Mouse (Mus musculus) liver (tissue): ENCODE data around the gene Wdr90.
"Not testable (repeated sequence)": the region's sequence is repeated elsewhere in the genome, so short reads cannot be mapped to it uniquely, and the experiment has no call there.

Experiments
- DNase-seq: peaks from one replicate; pipeline ENCODE4 v3.0.0-alpha.2; 2020; ENCODE audit warnings: mixed read lengths

The Wdr90 gene

DNA sequence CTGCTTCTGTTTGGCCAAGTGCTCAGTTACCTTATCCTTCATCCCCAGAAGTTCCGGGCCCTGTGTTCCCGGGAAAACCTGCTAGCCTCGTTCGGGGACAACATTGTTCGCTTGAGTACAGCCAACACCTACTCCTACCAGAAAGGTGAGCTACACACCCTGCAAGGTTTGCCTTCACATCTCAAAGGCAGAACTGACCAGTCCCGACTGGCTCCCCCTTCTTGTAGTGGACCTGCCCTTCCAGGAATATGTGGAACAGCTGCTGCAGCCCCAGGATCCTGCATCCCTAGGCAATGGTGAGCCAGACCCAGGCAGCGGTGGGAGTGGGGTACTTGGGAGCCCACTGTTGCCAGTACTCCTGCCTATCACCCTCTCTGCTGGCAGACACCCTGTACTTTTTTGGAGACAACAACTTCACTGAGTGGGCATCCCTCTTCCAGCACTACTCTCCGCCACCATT is 31.7 kb downstream of the Wdr90 start:
- DNase-seq, result no peak

DNA sequence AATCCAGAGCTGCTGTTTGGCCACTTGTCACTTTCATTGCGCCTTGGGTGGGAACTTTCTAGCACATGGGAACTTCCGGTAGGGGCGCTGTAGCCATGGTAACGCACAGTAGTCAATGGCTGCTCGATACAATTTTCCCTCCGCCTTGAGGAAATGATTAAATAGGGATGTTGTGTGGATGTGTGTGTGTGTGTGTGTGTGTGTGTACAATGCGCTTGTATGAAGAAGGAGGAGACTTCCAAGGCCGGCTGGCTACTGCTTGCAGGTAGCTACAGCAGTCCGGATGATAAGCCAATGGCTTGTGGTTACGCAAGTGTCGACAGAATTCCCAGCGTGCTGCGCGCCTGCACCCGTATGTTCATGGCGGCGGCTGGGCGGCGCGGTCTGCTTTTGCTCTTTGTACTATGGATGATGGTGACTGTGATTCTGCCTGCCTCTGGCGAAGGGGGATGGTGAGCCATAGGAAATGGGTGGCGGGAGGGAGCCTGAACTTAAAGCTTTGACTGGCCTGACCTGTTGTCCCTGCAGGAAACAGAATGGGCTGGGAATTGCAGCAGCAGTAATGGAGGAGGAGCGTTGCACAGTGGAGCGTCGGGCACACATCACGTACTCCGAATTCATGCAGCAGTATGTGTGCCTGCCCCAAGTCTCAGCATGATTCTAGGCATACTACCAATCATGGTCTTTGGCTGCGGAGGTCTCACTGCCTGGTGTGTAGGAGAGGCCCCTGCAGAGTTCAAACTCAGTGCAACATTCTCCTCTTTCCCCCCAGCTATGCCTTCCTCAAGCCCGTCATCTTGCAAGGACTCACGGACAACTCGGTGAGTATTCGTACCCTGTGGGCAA is 32.4 kb downstream of the Wdr90 start, which contains the start of gene Jmjd8:
Gene Jmjd8 (plus strand): TSS at position 156 of the 846 bp plus-strand sequence.
- peak; percentile 82 for DNase-seq

DNA sequence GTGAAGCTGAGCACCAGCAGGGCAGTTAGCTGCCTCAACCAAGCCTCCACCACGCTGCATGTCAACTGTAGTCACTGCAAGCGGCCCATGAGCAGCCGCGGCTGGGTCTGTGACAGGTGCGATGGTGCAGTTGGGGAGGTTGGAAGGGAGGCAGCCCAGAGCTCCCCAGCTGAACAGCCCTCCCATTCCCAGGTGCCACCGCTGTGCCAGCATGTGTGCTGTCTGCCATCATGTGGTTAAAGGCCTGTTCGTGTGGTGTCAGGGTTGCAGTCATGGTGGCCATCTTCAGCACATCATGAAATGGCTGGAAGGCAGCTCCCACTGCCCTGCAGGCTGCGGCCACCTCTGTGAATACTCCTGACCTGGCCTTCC is 33.1 kb downstream of the Wdr90 start:
- no peak for DNase-seq

DNA sequence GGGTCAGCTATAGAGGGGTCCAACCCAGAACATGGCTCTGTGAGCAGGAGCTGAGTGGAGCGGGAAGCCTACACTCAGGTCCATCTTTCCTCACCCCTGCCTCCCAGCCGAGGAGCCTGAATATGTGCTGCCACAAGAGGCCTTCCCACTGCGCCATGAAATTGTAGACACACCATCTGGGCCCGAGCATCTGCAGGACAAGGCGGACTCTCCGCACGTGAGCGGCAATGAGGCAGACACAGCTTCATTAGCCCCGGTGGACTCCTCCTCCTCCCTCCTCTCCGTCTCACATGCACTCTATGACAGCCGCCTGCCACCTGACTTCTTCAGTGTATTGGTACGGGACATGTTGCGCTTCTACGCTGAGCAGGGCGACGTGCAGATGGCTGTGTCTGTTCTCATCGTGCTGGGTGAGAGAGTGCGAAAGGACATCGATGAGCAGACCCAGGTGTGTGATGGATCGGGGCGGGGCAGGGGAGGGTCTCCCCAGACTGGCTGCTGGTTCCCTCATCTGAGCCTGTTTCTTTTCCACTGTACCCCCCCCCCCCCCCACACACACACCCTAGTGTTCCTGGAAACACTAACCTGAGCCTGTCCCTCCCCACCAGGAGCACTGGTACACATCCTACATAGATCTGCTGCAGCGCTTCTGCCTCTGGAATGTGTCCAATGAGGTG is 33.6 kb downstream of the Wdr90 start:
- DNase-seq, result no peak

DNA sequence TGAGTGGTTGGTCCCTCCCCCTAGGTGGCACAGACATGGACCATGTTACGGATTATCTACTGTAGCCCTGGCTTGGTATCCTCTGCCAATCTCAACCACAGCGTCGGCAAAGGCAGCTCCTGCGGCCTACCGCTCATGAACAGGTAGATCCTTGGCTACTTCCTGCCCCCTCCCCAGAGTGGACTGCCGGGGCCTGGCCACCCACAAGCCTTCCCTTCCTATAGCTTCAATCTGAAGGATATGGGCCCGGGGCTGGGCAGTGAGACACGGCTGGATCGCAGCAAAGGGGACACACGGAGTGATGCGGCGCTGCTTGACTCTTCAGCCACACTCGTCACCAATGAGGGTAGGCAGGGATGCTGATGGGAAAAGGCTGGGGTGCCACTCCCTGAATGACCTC is 34.3 kb downstream of the Wdr90 start:
- no peak for DNase-seq

DNA sequence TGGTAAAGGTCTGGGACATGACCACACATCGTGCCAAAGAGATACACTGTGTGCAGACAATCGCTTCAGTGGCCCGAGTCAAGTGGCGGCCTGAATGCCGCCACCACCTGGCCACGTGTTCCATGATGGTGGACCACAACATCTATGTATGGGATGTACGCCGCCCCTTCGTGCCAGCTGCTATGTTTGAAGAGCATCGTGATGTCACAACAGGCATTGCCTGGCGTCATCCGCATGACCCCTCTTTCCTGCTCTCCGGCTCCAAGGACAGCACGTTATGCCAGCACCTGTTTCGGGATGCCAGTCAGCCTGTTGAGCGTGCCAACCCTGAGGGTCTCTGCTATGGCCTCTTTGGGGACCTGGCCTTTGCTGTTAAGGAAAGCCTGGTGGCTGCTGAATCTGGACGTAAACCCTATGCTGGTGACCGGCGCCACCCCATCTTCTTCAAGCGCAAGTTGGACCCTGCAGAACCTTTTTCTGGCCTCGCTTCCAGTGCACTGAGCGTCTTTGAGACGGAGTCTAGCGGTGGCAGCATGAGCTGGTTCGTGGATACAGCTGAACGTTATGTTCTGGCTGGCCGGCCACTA is 35.2 kb downstream of the Wdr90 start:
- DNase-seq, result no peak

DNA sequence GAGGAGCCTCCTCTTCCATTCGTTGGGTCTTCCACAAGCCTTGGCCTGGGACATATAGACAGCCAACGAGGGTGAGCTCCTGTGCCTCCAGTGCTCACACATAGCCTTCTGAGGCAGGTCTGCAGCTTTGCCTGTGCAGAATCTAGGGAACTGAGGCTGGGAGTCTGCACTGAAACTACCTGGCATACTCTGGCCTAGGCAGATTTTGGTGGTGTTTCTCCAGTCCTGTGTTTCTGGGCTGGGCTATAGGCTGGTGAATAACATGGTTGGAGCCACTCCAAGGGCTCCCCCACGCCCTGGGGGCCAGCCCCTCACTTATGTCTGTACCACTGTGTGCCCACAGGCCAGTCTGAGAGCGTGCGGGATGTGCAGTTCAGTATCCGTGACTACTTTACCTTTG is 36.0 kb downstream of the Wdr90 start:
- no peak for DNase-seq

DNA sequence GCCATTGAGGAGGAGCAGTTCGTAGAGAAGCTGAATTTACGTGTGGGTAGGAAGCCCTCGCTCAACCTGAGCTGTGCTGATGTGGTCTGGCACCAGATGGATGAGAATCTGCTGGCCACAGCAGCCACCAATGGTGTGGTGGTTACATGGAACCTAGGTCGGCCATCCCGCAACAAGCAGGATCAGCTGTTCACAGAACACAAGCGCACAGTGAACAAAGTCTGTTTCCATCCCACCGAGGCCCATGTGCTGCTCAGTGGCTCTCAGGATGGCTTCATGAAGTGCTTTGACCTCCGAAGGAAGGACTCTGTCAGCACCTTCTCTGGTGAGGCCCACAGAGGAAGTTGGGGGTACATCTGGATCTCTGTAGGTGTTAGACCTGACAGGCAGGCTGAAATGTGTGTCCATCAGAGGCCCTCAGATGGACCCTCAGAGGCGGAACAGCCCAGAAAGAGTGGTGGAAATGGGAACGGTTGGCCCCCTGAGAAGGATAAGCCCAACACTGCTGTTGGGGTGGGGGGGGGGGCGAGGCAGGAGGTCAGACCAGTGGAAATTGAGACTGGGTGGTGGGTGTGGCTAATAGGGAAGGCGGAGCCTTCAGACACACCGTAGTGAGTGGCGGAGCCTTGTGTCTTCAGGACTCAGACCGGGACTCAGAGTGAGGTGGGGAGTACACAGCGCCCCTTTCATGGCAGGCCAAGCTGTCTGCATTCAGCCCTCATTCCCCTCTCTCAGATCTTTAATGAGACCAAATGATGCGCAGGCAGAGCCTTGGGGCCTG is 36.7 kb downstream of the Wdr90 start:
- DNase-seq, result peak; percentile 51

DNA sequence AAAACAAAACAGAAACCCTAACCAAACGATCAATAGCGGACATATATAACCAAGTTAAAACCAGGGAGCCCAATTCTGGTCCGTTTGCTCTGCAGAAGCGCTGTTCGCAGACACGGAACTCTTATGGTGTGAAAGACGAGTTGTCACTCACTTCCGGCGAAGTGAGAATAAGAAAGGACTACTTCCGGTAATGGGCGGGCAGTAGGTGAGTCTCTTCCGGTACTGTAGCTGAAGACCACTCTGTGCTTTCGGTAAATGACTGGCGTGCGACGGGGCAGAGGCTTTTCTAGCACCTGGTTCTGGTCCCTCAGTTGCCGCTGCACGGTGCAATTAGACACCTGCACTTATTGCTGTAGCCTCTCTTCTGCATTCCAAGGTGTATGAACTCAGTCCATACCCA is 37.8 kb downstream of the Wdr90 start, which contains the start of gene Wdr24:
Gene Wdr24 (plus strand): TSS at position 176 of the 400 bp plus-strand sequence.
- peak; percentile 72 for DNase-seq

DNA sequence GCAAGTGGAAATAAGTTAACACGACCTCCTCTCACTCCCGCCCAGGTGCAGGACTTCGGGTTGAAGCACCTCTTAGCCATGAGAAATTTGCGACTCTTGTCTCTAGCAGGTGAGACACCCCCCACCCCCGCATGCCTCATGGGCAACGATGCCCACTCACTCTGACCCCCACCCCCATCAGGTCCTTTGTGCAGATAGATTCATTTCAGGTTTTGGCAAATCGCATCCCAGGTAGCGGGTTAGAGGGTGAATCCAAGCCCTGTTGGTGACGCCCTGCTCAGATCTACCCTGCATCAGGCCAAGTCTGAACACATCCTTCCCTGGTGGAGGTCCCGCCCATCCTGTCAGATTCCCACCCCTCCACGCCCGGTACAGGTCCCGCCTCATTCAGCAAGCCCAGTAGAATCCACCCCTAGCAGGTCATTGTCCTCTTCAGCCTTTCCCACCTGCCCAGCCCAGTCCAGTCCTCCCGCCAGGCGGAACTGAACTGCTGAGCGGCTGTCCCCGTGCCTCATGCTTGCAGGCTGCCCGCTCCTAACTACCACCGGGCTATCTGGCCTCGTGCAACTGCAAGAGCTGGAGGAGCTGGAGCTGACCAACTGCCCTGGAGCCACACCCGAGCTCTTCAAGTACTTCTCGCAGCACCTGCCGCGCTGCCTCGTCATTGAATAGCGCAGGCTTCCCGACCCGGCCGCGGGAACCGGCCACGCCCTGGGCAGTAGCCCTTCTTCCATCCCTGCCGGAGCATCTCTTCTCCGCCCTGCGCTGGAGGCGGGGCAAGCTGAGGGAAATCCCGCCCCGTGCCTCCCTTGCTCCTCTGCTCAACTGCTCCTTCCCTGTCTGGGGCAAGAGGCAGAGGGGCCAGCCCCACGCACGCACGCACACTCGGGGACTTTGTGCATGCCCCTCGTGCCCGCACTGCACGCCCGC is 42.2 kb downstream of the Wdr90 start:
- DNase-seq, result peak; percentile 60

DNA sequence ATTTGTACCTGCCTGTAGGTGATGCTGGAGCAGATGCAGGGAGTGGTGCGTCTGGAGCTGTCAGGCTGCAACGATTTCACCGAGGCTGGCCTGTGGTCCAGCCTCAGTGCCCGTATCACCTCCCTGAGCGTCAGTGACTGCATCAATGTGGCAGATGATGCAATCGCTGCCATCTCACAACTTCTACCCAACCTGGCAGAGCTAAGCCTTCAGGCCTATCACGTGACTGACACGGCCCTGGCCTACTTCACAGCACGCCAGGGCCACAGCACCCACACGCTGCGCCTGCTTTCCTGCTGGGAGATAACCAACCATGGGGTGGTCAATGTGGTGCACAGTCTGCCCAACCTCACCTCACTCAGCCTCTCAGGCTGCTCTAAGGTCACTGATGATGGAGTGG is 43.6 kb downstream of the Wdr90 start:
- DNase-seq, result no peak

DNA sequence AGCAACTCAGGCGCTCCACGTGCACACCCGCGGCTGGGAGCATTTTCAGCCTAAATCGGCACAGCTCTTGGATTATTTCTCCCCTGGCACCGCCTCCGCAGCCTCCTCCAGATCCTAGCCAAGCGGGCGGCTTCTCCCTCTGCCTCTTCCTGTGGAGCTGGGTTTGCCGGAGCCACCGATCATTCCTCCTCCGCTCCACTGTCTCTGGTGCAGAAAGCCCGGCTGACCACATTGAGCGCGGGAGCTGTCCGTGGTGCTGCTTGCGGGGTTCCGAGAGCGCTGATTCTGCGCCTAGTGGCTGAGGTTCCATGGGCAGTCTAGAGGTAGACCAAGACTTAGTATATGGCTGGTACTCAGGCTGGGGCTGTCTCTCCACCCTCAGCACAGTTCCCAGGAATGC is 47.8 kb downstream of the Wdr90 start:
- peak; percentile 80 for DNase-seq

DNA sequence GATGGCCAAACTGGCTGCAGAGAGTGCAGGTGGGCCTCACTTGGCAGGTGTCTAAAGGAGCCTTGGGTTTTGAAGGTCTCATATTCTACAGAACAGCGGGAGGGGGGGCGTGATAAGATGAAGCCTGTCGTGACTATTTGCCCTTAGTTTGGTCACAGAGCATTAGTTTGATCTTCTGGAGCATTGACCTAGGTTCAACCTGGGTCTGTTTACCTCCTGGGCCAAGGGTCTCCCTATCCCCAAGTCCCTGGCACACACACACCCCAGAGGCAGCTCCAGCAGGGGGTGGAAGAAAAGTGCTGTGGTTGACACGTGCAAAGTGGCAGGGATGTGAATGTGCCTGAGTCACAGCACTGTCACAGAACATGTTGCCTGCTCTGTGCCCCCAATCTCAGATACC is 50.4 kb downstream of the Wdr90 start:
- DNase-seq, result no peak

DNA sequence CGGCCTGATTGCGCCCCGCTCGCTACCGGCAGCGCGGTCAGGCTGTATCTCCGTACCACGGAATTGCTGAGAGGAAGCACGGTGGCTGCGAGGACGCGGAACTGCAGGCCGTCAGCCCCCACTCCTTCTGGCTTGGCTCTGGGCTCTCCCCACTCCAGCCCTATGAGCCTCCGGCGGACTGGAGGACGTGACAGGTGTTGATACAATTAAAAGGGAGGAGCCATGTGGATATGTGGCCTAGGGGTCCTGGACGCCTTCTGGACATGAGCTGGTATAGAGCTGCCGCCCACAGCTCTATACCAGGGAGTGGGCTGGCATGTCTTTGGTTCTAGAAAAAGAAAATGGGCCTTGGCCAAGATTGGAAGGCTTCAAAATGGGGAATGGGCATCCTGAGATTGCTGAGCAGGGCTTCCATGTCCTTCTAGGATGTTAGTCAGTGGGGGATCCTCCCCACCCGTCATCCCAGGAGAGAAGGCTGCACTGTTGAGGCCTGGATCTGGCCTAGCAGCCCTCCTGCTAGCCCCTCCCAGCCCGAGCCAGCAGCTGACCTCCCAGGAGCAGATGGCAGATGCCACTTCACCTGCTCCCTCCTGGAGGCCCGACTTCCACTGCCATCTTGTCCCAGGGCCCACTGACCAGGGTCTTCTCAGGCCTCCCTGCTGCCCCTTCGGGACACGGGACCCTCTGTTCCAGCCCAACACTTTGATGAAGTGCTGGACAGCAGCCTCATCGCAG is 51.5 kb downstream of the Wdr90 start:
- DNase-seq, result no peak

DNA sequence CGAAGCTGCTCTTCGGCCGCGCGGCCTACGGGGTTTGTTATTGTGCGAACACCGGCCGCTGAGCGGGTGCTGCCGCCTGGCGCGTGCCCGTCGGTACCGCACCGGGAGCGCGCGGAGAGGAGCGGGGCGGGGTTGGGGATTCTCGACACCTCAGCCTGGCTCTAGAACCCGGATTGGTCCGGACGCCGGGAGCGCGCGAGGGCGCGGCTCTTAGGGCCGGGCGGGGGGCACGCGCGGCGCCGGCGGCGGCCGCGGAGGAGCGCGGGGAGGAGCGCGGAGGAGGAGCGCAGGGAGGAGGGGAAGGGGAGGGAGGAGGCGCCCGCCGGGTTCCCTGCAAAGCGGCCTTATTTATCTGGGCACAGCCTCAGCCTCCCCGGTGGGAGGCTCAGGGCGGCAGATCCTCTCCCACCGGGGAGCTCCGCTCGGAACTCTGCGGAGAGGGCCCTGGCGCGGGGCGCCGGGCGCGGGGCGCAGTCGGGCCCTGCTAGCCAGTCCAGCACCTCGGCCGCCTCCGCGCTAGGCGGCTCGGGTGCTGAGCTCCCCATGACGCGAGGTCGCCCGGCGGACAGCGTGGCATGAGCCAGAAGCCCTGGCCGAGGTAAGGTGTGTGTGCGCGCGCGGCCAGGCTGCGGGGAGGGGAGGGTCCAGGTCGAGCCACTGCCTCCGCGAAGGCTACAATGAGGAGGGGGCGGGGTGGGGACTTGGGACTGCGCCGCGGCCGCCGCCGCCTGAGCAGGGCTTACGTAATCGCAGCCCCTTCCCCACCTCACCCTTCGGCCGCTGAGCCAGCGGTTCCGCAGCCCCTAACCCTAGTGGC is 52.3 kb downstream of the Wdr90 start, which contains the start of gene Fbxl16:
Gene Fbxl16 (plus strand): TSS at position 297 of the 817 bp plus-strand sequence.
- peak; percentile 57 for DNase-seq

DNA sequence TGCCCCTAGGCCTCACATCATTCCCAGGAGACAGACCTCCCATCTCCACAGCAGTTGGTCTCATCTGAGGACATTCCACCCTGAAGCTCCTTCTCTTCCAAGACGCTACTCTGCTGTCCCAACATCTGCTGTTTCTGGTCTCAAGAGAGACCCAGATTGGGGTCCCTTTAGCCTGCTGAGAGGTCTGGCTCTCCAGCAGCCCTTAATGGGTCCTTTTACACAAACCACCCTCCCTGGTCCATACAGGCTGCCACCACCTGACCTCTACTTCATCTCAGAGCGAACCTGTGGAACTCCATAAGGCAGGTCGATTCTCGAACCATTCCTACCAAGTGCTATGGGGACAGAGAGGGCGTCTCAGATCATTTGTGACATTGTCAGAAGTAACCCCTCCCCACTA is 53.3 kb downstream of the Wdr90 start:
- DNase-seq, result no peak

DNA sequence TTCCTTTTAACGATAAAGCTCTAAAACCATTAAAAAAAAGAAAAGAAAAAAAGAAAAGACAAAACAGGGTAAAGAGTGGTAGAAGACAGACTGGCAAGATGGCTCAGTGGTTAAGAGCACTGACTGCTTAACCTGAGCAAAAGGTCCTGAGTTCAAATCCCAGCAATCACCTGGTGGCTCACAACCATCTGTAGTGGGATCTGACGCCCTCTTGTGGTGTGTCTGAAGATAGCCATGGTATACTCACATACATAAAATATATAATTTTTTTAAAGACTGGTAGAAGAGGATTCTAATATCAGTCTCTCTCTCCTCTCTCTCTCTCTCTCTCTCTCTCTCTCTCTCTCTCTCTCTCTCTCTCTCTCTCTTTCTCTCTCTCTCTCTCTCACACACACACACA is 53.8 kb downstream of the Wdr90 start:
- not testable (repeated sequence) for DNase-seq

DNA sequence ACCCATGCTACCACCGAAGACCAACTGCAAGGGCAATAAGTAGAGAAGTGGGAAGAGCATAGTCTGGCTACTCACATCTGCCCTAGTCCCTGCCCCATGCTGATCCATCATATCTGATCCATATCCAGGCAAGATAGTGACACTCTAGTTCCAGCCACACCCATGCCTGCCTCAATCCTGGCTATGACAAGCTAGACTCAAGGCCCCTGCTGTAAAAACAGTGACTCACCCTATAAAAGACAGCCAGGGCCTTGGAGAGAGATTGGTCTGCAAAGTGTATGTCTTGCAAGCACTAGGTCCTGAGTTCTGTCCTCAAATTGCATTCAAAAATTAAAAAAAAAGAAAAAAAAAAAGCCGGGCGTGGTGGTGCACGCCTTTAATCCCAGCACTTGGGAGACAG is 54.8 kb downstream of the Wdr90 start:
- no peak for DNase-seq

DNA sequence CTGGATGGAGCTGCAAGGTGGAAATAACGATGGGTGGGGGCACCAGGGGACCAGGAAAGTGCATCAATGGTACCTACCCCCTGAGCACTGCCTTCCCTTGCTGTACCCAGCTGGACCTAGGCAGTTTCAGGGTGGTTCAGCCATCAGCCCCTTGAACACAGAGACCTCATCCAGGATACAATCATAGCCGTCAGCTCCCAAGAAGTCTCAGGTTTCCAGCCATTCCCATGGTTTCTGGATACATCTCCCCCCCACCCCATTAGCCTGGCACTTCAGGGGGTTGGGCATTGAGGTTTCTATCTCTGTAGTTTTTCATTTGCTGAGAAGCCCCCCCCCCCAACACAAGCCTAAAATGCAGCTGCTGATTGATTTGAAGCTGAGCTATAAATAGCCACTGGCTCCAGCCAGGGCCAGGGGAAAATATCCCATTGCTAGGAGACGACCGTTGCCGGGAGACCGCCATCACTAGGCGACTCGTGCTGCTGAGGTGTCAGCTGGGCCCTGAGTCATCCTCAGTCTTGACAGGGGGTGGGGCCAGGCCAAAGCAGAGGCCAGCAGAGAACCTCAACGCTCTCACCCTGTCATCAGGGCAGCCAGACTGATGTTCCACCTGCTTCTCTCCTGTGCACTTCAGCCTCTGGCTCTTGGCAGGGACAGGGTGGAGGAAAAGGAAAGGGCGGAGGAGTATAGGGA is 58.3 kb downstream of the Wdr90 start:
- DNase-seq, result no peak
